Mouse (Mus musculus) forebrain, embryonic 11.5 days (tissue): ENCODE data around the gene Cel. TPM values are rescaled to one million over a fixed set of nuclear protein-coding genes. Genes with fewer than 3 reads are reported as not detected.

Experiments used
- ATAC-seq: fragments of 200-750 bp; cut with Nextera tagmentation; replicated peaks from 2 replicates; pipeline ENCODE4 v1.8.0; 2017; ENCODE audit warnings: moderate TSS enrichment; ENCODE audit not compliant: low FRiP score
- DNase-seq: peaks from one replicate; pipeline ENCODE4 v3.0.0-alpha.2; 2017; ENCODE audit warnings: low spot score
- H3K27ac ChIP-seq: fragments of 300-500 bp; sonication (generic); 2 replicates; pipeline ENCODE4 v1.5.1; 2014; ENCODE audit warnings: low read depth, low read length
- H3K27me3 ChIP-seq: fragments of 300-500 bp; sonication (generic); 2 replicates; pipeline ENCODE4 v1.6.1; 2014; ENCODE audit warnings: mild to moderate bottlenecking, low read length, mixed read lengths; ENCODE audit not compliant: control insufficient read depth, insufficient read depth
- H3K36me3 ChIP-seq: fragments of 300-500 bp; sonication (generic); 2 replicates; pipeline ENCODE4 v1.6.1; 2014; ENCODE audit warnings: mild to moderate bottlenecking, low read length, moderate library complexity, mixed read lengths; ENCODE audit not compliant: control insufficient read depth, insufficient read depth
- H3K4me1 ChIP-seq: fragments of 300-500 bp; sonication (generic); replicated peaks from 2 replicates; pipeline ENCODE4 v1.6.1; 2014; ENCODE audit warnings: low read length, mixed read lengths; ENCODE audit not compliant: control insufficient read depth, insufficient read depth
- H3K4me2 ChIP-seq: fragments of 300-500 bp; sonication (generic); 2 replicates; pipeline ENCODE4 v1.6.1; 2014; ENCODE audit warnings: low read depth, mild to moderate bottlenecking, low read length, moderate library complexity, mixed read lengths; ENCODE audit not compliant: severe bottlenecking
- H3K4me3 ChIP-seq: fragments of 300-500 bp; sonication (generic); 2 replicates; pipeline ENCODE4 v1.5.1; 2014; ENCODE audit warnings: low read depth, low read length
- H3K9ac ChIP-seq: fragments of 300-500 bp; sonication (generic); 2 replicates; pipeline ENCODE4 v1.6.1; 2014; ENCODE audit warnings: low read length
- H3K9me3 ChIP-seq: fragments of 300-500 bp; sonication (generic); 2 replicates; pipeline ENCODE4 v1.6.1; 2016; ENCODE audit warnings: low read length, mixed read lengths; ENCODE audit not compliant: control insufficient read depth
- WGBS: fragments of 180-500 bp; shearing (Covaris S2); extraction: QIAGEN DNeasy Blood & Tissue Kit; methylation state at CpG from one replicate; pipeline ENCODE4 v1.1.7; 2014; 5-methylcytosine and 5-hydroxymethylcytosine counted together
- polyA plus RNA-seq: library from polyadenylated mRNA; unstranded; fragments of >200 nt; fragmentation: Nextera tagmentation; extraction: Ambion mirVana; gene quantifications from 2 replicates; pipeline ENCODE4 v1.2.1, GENCODE M21; 2014

Gene Cel
- polyA plus RNA-seq, 1 experiment from 2014 or later, result not detected

DNA sequence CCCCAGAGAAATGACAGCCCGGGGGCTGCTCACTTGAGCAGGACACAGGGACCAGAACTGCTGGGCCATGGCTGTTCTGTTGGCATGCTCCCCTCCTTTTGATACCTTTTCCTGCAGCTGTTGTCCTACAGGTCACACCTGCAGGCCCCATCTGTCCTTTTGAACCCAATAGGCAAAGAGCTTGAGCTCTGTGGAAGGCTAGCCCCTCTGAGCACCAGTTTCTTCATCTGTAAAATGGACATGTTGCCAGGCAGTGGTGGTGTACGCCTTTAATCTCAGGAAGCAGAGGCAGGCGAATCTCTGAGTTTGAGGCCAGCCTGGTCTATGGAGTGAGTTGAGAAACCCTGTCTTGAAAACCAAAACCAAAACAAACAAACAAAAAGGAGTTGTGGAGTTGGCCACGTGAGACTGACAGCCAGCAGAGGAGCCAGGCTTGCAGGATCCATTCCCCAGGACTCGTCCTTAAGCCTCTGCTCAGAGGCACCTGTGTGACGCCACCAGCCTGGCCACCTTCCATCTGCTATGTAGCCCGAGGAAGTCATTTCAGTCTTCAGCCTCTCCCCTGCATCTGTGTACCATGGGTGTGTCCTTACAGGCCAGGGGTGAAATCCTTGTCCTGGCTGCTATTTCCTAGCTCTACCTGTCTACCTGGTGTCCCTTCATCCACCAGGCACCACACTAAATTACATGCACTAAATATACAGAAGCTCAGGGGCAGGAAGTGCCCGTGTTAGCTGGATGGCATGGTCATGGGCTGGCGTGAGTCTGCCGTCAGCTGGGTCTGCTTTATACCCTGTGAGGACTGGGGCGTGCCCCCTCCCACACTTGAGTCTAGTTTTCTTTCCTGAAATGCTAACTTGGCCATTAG is 26.2 kb downstream of the Cel start:
- ATAC-seq, result no peak

DNA sequence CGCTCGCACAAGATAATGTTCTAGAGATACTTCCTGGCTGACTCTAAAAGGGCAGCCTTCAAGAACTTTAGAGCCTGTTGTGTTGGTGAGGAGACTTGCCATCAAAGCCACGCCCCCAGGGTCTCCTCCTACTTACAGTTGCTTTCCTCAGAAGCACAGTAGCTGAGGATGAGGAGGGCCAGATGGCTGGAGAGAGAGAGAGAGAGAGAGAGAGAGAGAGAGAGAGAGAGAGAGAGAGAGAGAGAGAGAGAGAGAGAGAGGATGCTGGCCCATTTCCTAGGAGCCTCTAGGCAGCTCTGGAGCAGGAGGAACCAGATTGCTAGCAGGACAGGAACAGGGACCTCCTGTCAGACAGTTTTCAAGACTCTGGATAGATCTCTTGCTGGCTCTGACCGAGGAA is 27.0 kb downstream of the Cel start:
- H3K4me3 ChIP-seq, result no peak overlapping the region
- 76% methylated on average over 4 of the region's 4 CpGs for WGBS
- H3K9me3 ChIP-seq, result no peaks in the 10 kb centered on the region
- no peaks in the 10 kb centered on the region for H3K27me3 ChIP-seq
- no peaks in the 10 kb centered on the region for H3K36me3 ChIP-seq
- no peak for DNase-seq
- H3K4me2 ChIP-seq, result no peak overlapping the region
- no peak for ATAC-seq
- no peak overlapping the region for H3K9ac ChIP-seq
- peaks cover 26% of the 10 kb centered on the region; the same call in 1 of the 2 replicates for H3K4me1 ChIP-seq
- no peak overlapping the region for H3K27ac ChIP-seq

More for the DNA sequence above, 26.2 kb downstream of the Cel start:
- 79% methylated on average over 11 of the region's 11 CpGs for WGBS
- Histone ChIP-seq H3K27me3 (no peaks in the 10 kb centered on the region), H3K4me3 (no peak overlapping the region), H3K4me2 (no peak overlapping the region), H3K4me1 (peaks cover 26% of the 10 kb centered on the region; the same call in 1 of the 2 replicates), H3K9ac (no peak overlapping the region), H3K36me3 (no peaks in the 10 kb centered on the region), H3K9me3 (no peaks in the 10 kb centered on the region), H3K27ac (no peak overlapping the region)
- no peak for DNase-seq

DNA sequence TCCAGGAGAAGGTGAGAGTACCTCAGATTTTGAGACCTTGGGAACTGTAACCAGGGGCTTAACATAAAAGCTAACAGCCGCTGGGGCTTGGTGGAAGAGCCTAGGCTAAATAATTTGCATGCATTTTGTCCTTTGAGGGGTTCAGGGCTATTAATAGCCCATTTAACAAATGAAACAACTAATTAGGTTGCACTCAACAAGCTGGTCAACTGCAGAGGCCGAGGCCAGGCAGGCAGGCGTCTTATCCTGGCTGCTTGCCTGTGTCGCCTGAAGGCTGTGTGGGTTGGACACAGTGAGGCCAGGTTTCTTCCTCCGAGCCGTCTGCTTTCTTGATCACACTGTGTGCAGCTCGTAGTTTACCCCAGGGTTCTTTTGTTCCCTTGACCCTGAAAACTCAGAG is 27.6 kb downstream of the Cel start:
- H3K4me3 ChIP-seq, result no peak overlapping the region
- H3K27ac ChIP-seq, result no peak overlapping the region
- no peaks in the 10 kb centered on the region for H3K36me3 ChIP-seq
- H3K9ac ChIP-seq, result peak overlapping the region; percentile 18
- WGBS, result 32% methylated on average over 7 of the region's 7 CpGs
- peaks cover 26% of the 10 kb centered on the region; the same call in 1 of the 2 replicates for H3K4me1 ChIP-seq
- H3K4me2 ChIP-seq, result no peak overlapping the region
- H3K27me3 ChIP-seq, result no peaks in the 10 kb centered on the region
- ATAC-seq (no peak), DNase-seq (no peak)
- no peaks in the 10 kb centered on the region for H3K9me3 ChIP-seq

DNA sequence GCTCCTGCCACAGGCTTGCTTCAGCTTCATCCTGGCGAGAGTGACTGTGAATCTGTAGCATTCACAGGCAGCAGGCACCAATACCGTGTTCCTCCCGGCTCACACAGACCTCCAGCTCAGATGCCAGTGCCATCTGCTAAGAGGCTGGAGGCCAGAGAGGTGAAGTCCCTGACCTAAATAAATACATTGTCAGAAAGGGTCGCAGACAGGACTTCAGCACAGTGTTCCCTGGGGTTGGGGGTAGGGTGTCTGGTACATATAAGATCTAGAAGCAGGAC is 28.0 kb downstream of the Cel start:
- WGBS, result 46% methylated on average over 4 of the region's 4 CpGs
- Histone ChIP-seq H3K4me2 (no peak overlapping the region), H3K4me3 (no peak overlapping the region), H3K27ac (no peak overlapping the region), H3K4me1 (peaks cover 29% of the 10 kb centered on the region; the same call in 1 of the 2 replicates), H3K27me3 (no peaks in the 10 kb centered on the region), H3K9me3 (no peaks in the 10 kb centered on the region), H3K9ac (no peak overlapping the region), H3K36me3 (no peaks in the 10 kb centered on the region)
- no peak for DNase-seq
- no peak for ATAC-seq

DNA sequence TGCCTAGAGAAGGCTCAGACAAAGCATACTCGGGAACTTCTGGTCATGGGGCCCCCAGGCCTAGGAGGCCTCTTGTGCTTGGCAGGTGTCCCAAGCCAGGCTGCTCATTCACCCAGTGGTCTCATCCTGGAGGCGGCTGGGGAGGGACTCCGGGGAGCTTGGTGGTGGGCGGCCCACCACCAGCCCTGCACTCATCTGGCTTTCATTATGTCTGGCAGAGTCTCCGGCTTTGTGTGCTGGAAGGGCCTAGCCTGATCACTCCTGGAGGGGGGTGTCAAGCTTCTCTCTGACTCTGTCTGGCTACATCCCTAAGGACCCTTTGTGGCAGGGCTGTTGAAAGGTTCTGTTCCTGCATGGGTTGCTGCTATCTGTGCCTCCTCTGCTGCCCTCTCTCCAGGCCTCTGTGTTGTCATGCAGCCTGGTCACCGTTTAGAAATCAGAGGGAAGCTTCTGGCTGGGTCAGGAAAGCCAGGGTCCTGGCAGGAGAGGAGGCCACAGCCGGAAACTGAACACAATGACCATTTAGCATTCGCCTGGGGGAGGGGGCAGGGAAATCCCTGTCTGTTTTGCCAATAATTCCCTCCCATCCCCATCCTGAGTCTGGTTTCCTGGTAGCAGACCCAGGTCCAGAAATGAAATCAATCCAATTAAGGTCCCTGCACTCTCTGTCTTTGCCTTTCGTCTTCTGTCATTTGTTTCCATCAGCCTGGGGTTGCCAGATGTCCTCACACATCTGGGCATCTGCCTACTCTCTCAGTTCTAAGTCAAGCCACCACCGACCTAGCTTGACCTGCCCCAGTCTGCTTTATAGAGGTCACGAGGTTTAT is 28.6 kb downstream of the Cel start:
- Histone ChIP-seq H3K4me3 (no peak overlapping the region), H3K4me1 (peaks cover 29% of the 10 kb centered on the region; the same call in 1 of the 2 replicates), H3K27ac (no peak overlapping the region), H3K27me3 (no peaks in the 10 kb centered on the region), H3K9me3 (no peaks in the 10 kb centered on the region), H3K4me2 (peak overlapping the region; percentile 33; the same call in 1 of the 2 replicates), H3K36me3 (no peaks in the 10 kb centered on the region), H3K9ac (peak overlapping the region; percentile 23; the same call in 1 of the 2 replicates)
- 37% methylated on average over 11 of the region's 11 CpGs for whole genome bisulfite sequencing
- ATAC-seq (no peak), DNase-seq (no peak)

DNA sequence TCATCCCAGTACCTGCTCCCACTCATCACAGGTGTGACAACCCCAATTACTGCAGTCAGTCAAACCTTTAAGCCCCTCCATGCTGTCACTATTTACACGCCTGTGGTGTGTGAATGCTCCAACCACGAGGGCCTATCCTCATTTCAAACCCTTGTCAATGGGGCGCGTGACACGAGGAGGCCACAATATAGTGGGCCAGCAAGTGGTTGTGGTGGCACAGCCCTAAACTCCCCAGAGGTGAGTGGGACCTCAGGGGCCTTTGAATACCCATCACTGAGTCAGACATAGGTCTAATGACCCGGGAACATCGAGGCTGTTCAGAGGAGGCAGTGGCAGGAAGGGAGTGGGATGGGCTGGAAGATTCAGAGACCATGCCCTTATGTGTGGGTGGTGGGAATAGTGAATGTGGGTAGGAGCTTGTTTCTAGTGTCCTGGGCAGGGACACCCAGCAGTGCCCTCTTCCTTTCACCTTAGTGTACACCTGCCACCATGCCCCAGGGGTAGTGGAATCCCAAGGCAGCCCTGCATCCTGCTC is 29.2 kb downstream of the Cel start:
- WGBS, result 62% methylated on average over 7 of the region's 7 CpGs

DNA sequence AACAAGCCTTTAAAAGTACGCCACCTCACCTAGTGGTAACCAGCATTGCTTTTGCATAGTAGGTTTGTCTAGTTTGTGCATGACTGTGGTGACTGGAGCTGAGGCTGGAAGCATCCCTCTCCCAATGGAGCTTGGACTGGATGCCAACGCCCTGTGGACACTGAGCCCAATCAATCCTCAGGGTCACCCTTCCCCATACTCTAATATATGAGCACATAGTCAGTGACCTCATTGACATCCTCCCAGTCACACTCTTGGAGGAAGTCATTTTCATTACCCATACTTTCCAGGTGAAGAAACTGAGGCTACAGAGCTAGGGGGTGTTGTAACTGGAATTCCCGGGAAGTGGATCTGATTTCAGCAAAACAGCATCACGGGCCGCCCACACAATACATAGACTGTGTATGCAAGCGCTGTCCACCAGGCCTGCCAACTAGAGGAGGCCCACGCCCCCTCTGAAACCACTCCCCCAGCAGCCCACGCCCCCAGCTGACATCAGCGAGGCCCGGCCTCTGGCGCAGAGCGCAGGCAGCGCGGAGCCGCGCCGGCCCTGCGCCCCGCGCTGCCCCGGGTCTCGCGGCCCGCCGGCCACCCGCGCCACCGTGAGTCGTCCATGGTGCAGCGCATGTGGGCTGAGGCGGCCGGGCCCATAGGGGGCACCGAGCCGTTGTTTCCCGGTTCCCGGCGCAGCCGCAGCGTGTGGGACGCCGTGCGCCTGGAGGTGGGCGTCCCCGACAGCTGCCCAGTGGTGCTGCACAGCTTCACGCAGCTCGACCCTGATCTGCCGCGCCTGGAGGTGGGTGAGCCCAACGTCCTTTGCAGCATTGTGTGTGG is 30.0 kb downstream of the Cel start:
- H3K4me1 ChIP-seq, result peaks cover 29% of the 10 kb centered on the region; the same call in 1 of the 2 replicates
- H3K36me3 ChIP-seq, result no peaks in the 10 kb centered on the region
- no peaks in the 10 kb centered on the region for H3K27me3 ChIP-seq
- peak overlapping the region; percentile 60 for H3K4me2 ChIP-seq
- WGBS, result 3% methylated on average over 49 of the region's 49 CpGs
- DNase-seq (peak; percentile 90), ATAC-seq (peak; percentile 91)
- H3K9me3 ChIP-seq, result no peaks in the 10 kb centered on the region
- peak overlapping the region; percentile 42 for H3K4me3 ChIP-seq
- H3K27ac ChIP-seq, result no peak overlapping the region
- H3K9ac ChIP-seq, result peak overlapping the region; percentile 52

More for the DNA sequence above, 29.2 kb downstream of the Cel start:
- Histone ChIP-seq H3K4me2 (peak overlapping the region; percentile 60), H3K27me3 (no peaks in the 10 kb centered on the region), H3K36me3 (no peaks in the 10 kb centered on the region), H3K9ac (peak overlapping the region; percentile 52), H3K4me3 (peak overlapping the region; percentile 42), H3K4me1 (peaks cover 29% of the 10 kb centered on the region; the same call in 1 of the 2 replicates), H3K27ac (no peak overlapping the region), H3K9me3 (no peaks in the 10 kb centered on the region)
- DNase-seq (no peak), ATAC-seq (no peak; the same call in 1 of the 2 replicates)

DNA sequence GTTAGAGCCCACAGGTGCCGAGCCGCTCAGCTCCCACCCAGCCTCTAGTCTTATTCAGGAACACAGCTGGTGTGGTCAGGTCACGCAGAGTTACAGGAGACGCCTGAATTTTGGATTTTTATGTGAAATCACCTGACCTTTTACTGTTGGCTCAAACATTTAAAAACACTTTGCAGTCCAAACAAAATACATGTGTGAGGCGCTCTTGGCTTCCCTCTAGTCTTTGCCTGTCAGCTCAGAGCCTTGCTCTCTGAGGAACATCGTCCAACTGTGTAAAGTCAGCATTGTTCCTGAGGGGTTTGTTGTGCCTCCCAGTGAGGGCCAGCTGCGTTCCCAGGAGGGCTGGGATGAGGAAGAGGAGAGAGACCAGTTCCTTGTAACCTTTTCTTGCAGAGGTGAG is 32.9 kb downstream of the Cel start:
- Histone ChIP-seq H3K27me3 (no peaks in the 10 kb centered on the region), H3K9me3 (no peaks in the 10 kb centered on the region), H3K9ac (no peak overlapping the region), H3K27ac (no peak overlapping the region), H3K36me3 (no peaks in the 10 kb centered on the region), H3K4me2 (no peak overlapping the region), H3K4me1 (peaks cover 26% of the 10 kb centered on the region; the same call in 1 of the 2 replicates), H3K4me3 (no peak overlapping the region)
- ATAC-seq, result no peak
- 65% methylated on average over 7 of the region's 7 CpGs for WGBS
- no peak for DNase-seq
